Mouse (Mus musculus): ENCODE measurements around the gene Sin3a. TPM values are rescaled to one million over a fixed set of nuclear protein-coding genes. Genes with fewer than 3 reads are reported as not detected.
A peak's percentile ranks its signal among the peaks of the same experiment; 100 is the strongest.

The Sin3a gene
- polyA plus RNA-seq, 1 experiment from 2014 or later: 32.4 TPM

DNA sequence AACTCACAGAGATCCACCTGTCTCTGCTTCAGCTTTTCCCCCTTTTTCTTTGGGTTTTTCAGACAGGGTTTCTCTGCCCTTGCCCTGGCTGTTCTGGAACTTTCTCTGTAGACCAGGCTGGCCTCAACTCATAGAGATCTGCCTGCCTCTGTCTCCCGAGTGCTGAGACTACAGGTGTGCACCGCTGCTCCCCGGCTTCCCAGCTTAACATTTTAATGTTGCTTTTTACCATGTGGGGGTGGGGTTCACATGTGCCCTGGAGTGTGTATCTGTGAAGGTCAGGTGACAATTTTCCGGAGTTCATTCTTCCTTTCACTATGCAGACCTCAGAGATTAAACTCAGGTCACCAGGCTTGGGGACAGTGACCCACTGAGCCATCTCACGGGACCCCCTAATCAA, 78.4 kb downstream of the Sin3a start:
- H3K27me3 ChIP-seq (replicated peaks; ENCODE audit: control insufficient read depth, insufficient read depth, low read length): no peaks in the 10 kb centered on the region

DNA sequence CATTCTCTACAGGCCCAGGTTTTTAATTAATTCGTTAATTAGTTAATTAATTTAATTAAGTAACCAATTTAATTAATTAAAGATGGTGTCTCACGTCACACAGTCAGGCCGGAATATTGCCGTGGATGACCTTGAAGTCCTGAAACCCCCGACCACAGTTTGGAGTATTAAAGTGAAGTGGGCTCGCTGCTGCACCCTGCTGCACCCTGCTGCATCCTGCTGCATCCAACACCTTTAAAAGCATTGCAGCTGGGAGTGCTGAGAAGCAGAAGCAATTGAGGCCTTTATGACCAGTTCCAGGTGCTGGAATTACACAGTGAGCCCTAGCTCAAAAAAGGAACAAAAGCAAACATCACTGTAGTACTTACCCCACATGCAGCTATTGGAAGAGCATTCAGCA, 80.5 kb downstream of the Sin3a start:
- DNase-seq (ENCODE audit: low spot score): no peak
- Histone ChIP-seq H3K4me2 (ENCODE audit: low read depth, low read length) (no peak overlapping the region), H3K27me3 (replicated peaks; ENCODE audit: control insufficient read depth, insufficient read depth, low read length) (no peaks in the 10 kb centered on the region), H3K9ac (ENCODE audit: low read depth, low read length) (no peak overlapping the region), H3K4me1 (ENCODE audit: control insufficient read depth, insufficient read depth, low read length) (no peaks in the 10 kb centered on the region), H3K36me3 (ENCODE audit: control insufficient read depth, insufficient read depth, low read length) (0 out of 2 replicates have a peak, but pooled peaks cover 9% of the 10 kb centered on the region), H3K4me3 (ENCODE audit: low read depth, low read length) (no peak overlapping the region), H3K9me3 (ENCODE audit: control insufficient read depth, low read length) (no peaks in the 10 kb centered on the region), H3K27ac (replicated peaks; ENCODE audit: low read depth, low read length) (no peak overlapping the region)
- ATAC-seq (ENCODE audit: low read depth): no peak
- WGBS: 38% methylated on average over 6 of the region's 6 CpGs

More for the DNA sequence above, 78.4 kb downstream of the Sin3a start:
- Histone ChIP-seq H3K9ac (ENCODE audit: low read depth, low read length) (no peak overlapping the region), H3K4me3 (ENCODE audit: low read depth, low read length) (no peak overlapping the region), H3K4me1 (ENCODE audit: control insufficient read depth, insufficient read depth, low read length) (no peaks in the 10 kb centered on the region), H3K36me3 (ENCODE audit: control insufficient read depth, insufficient read depth, low read length) (0 out of 2 replicates have a peak, but pooled peaks cover 6% of the 10 kb centered on the region), H3K9me3 (ENCODE audit: control insufficient read depth, low read length) (no peaks in the 10 kb centered on the region), H3K27ac (replicated peaks; ENCODE audit: low read depth, low read length) (no peak overlapping the region), H3K4me2 (ENCODE audit: low read depth, low read length) (no peak overlapping the region)
- 84% methylated on average over 5 of the region's 5 CpGs for WGBS
- DNase-seq (ENCODE audit: low spot score) (no peak), ATAC-seq (ENCODE audit: low read depth) (no peak)

GRCm38 (mm10) chr9:57156383-57156782, 84.5 kb downstream of the Sin3a start:
- H3K9ac ChIP-seq (ENCODE audit: low read depth, low read length): no peak overlapping the region
- 96% methylated on average over 7 of the region's 7 CpGs for WGBS
- no peaks in the 10 kb centered on the region for H3K9me3 ChIP-seq (ENCODE audit: control insufficient read depth, low read length)
- H3K27me3 ChIP-seq (replicated peaks; ENCODE audit: control insufficient read depth, insufficient read depth, low read length): no peaks in the 10 kb centered on the region
- H3K4me2 ChIP-seq (ENCODE audit: low read depth, low read length): no peak overlapping the region
- ATAC-seq (ENCODE audit: low read depth) (no peak), DNase-seq (ENCODE audit: low spot score) (no peak)
- no peak overlapping the region for H3K27ac ChIP-seq (replicated peaks; ENCODE audit: low read depth, low read length)
- 0 out of 2 replicates have a peak, but pooled peaks cover 9% of the 10 kb centered on the region for H3K36me3 ChIP-seq (ENCODE audit: control insufficient read depth, insufficient read depth, low read length)
- peaks cover 4% of the 10 kb centered on the region; the same call in 1 of the 2 replicates for H3K4me1 ChIP-seq (ENCODE audit: control insufficient read depth, insufficient read depth, low read length)
- H3K4me3 ChIP-seq (ENCODE audit: low read depth, low read length): no peak overlapping the region

- Histone ChIP-seq H3K9ac (ENCODE audit: low read depth, low read length) (no peak overlapping the region), H3K4me2 (ENCODE audit: low read depth, low read length) (peak overlapping the region; percentile 84; the same call in 1 of the 2 replicates), H3K27me3 (replicated peaks; ENCODE audit: control insufficient read depth, insufficient read depth, low read length) (no peaks in the 10 kb centered on the region), H3K4me3 (ENCODE audit: low read depth, low read length) (no peak overlapping the region), H3K27ac (replicated peaks; ENCODE audit: low read depth, low read length) (no peak overlapping the region), H3K4me1 (ENCODE audit: control insufficient read depth, insufficient read depth, low read length) (peaks cover 4% of the 10 kb centered on the region; the same call in 1 of the 2 replicates), H3K36me3 (ENCODE audit: control insufficient read depth, insufficient read depth, low read length) (0 out of 2 replicates have a peak, but pooled peaks cover 9% of the 10 kb centered on the region), H3K9me3 (ENCODE audit: control insufficient read depth, low read length) (no peaks in the 10 kb centered on the region)
- DNase-seq (ENCODE audit: low spot score): no peak
- ATAC-seq (ENCODE audit: low read depth): no peak
- WGBS: 84% methylated on average over 7 of the region's 8 CpGs
These were observed 85.0 kb downstream of the Sin3a start for GRCm38 (mm10) chr9:57156823-57157222.

DNA sequence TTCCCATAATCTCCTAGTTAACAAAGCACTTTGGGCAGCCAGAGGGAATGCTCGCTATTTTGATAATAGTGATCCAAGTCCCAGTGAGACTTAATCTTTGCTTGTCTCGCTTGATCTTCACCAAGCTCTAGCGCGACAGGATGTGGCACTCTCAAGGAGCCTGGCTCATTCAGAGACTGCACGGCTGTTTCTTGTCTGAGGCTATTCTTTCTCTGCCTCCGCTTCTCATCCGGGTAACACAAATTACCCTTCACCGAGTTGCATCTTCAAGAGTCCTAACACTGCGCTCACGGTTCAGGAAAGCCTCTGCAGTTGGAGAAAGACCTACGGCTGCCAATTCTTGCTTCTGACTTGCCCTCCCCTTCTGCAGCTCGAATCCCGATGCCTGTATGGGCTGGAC, 85.7 kb downstream of the Sin3a start:
- Histone ChIP-seq H3K4me3 (ENCODE audit: low read depth, low read length) (peak overlapping the region; percentile 69), H3K27me3 (replicated peaks; ENCODE audit: control insufficient read depth, insufficient read depth, low read length) (no peaks in the 10 kb centered on the region), H3K36me3 (ENCODE audit: control insufficient read depth, insufficient read depth, low read length) (0 out of 2 replicates have a peak, but pooled peaks cover 9% of the 10 kb centered on the region), H3K9me3 (ENCODE audit: control insufficient read depth, low read length) (no peaks in the 10 kb centered on the region), H3K9ac (ENCODE audit: low read depth, low read length) (peak overlapping the region; percentile 71), H3K4me1 (ENCODE audit: control insufficient read depth, insufficient read depth, low read length) (peaks cover 4% of the 10 kb centered on the region; the same call in 1 of the 2 replicates), H3K27ac (replicated peaks; ENCODE audit: low read depth, low read length) (no peak overlapping the region), H3K4me2 (ENCODE audit: low read depth, low read length) (peak overlapping the region; percentile 84)
- 25% methylated on average over 13 of the region's 13 CpGs for WGBS
- DNase-seq (ENCODE audit: low spot score) (no peak), ATAC-seq (ENCODE audit: low read depth) (no peak)

- peak; percentile 93 for ATAC-seq (ENCODE audit: low read depth)
- WGBS: under 1% methylated on average over 24 of the region's 24 CpGs
- no peak within 1 kb of the TSS for H3K27ac ChIP-seq (replicated peaks; ENCODE audit: low read depth, low read length)
These were observed 86.2 kb downstream of the Sin3a start, which contains the start of gene Commd4 for GRCm38 (mm10) chr9:57158013-57158470. TSS of gene Commd4 (minus strand) at chr9:57158331.

GRCm38 (mm10) chr9:57158506-57158905, 86.7 kb downstream of the Sin3a start:
- DNase-seq (ENCODE audit: low spot score): no peak
- no peaks in the 10 kb centered on the region for H3K9me3 ChIP-seq (ENCODE audit: control insufficient read depth, low read length)
- H3K4me3 ChIP-seq (ENCODE audit: low read depth, low read length): peak overlapping the region; percentile 69
- peak overlapping the region; percentile 84 for H3K4me2 ChIP-seq (ENCODE audit: low read depth, low read length)
- peaks cover 4% of the 10 kb centered on the region; the same call in 1 of the 2 replicates for H3K4me1 ChIP-seq (ENCODE audit: control insufficient read depth, insufficient read depth, low read length)
- 0 out of 2 replicates have a peak, but pooled peaks cover 9% of the 10 kb centered on the region for H3K36me3 ChIP-seq (ENCODE audit: control insufficient read depth, insufficient read depth, low read length)
- H3K27ac ChIP-seq (replicated peaks; ENCODE audit: low read depth, low read length): no peak overlapping the region
- peak overlapping the region; percentile 71 for H3K9ac ChIP-seq (ENCODE audit: low read depth, low read length)
- no peaks in the 10 kb centered on the region for H3K27me3 ChIP-seq (replicated peaks; ENCODE audit: control insufficient read depth, insufficient read depth, low read length)
- ATAC-seq (ENCODE audit: low read depth): 0 out of 2 replicates have a peak, but pooled peaks have one; percentile 2
- WGBS: 39% methylated on average over 11 of the region's 11 CpGs

More at GRCm38 (mm10) chr9:57158013-57158470, 86.2 kb downstream of the Sin3a start, which contains the start of gene Commd4:
- Histone ChIP-seq H3K4me3 (ENCODE audit: low read depth, low read length) (peak within 1 kb of the TSS; percentile 69), H3K4me1 (ENCODE audit: control insufficient read depth, insufficient read depth, low read length) (peaks cover 4% of the 10 kb centered on the region; the same call in 1 of the 2 replicates), H3K9ac (ENCODE audit: low read depth, low read length) (peak within 1 kb of the TSS; percentile 71), H3K9me3 (ENCODE audit: control insufficient read depth, low read length) (no peaks in the 10 kb centered on the region), H3K36me3 (ENCODE audit: control insufficient read depth, insufficient read depth, low read length) (0 out of 2 replicates have a peak, but pooled peaks cover 9% of the 10 kb centered on the region), H3K4me2 (ENCODE audit: low read depth, low read length) (peak within 1 kb of the TSS; percentile 84), H3K27me3 (replicated peaks; ENCODE audit: control insufficient read depth, insufficient read depth, low read length) (no peaks in the 10 kb centered on the region)
- DNase-seq (ENCODE audit: low spot score): peak; percentile 99

GRCm38 (mm10) chr9:57162496-57162895, 90.7 kb downstream of the Sin3a start:
- no peaks in the 10 kb centered on the region for H3K27me3 ChIP-seq (replicated peaks; ENCODE audit: control insufficient read depth, insufficient read depth, low read length)
- 19% methylated on average over 3 of the region's 3 CpGs for WGBS
- no peak overlapping the region for H3K9ac ChIP-seq (ENCODE audit: low read depth, low read length)
- H3K36me3 ChIP-seq (ENCODE audit: control insufficient read depth, insufficient read depth, low read length): no peaks in the 10 kb centered on the region
- DNase-seq (ENCODE audit: low spot score) (no peak), ATAC-seq (ENCODE audit: low read depth) (no peak)
- H3K27ac ChIP-seq (replicated peaks; ENCODE audit: low read depth, low read length): no peak overlapping the region
- H3K4me3 ChIP-seq (ENCODE audit: low read depth, low read length): no peak overlapping the region
- H3K9me3 ChIP-seq (ENCODE audit: control insufficient read depth, low read length): no peaks in the 10 kb centered on the region
- H3K4me2 ChIP-seq (ENCODE audit: low read depth, low read length): no peak overlapping the region
- H3K4me1 ChIP-seq (ENCODE audit: control insufficient read depth, insufficient read depth, low read length): peaks cover 4% of the 10 kb centered on the region; the same call in 1 of the 2 replicates

DNA sequence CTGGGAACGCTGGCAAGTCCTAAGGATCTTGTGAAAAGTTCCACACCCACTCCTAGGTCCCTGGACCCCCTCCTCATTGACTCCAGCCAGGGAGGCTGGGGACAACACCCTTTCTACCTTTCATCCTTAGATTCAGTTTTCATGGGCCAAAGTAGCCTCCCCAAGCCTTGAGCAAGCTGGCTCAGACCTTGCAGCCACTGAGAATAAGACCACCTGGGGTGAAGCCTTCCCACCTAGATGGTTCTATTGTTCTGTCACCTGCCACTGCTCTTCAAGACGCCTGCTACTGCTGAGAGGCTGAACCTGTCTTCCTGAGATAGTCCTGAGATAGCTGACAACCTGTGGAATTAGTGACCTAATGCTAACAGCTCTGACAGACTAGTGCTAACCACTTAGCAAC, 91.3 kb downstream of the Sin3a start:
- Histone ChIP-seq H3K4me2 (ENCODE audit: low read depth, low read length) (no peak overlapping the region), H3K9me3 (ENCODE audit: control insufficient read depth, low read length) (no peaks in the 10 kb centered on the region), H3K4me3 (ENCODE audit: low read depth, low read length) (no peak overlapping the region), H3K27me3 (replicated peaks; ENCODE audit: control insufficient read depth, insufficient read depth, low read length) (no peaks in the 10 kb centered on the region), H3K9ac (ENCODE audit: low read depth, low read length) (no peak overlapping the region), H3K4me1 (ENCODE audit: control insufficient read depth, insufficient read depth, low read length) (peaks cover 4% of the 10 kb centered on the region; the same call in 1 of the 2 replicates), H3K36me3 (ENCODE audit: control insufficient read depth, insufficient read depth, low read length) (no peaks in the 10 kb centered on the region), H3K27ac (replicated peaks; ENCODE audit: low read depth, low read length) (no peak overlapping the region)
- 37% methylated on average over 2 of the region's 2 CpGs for WGBS
- ATAC-seq (ENCODE audit: low read depth) (no peak), DNase-seq (ENCODE audit: low spot score) (no peak)

All from embryonic facial prominence, embryonic 14.5 days (tissue).